ENCODE assay signal across 15 mouse cellular contexts in the genomic region with DNA sequence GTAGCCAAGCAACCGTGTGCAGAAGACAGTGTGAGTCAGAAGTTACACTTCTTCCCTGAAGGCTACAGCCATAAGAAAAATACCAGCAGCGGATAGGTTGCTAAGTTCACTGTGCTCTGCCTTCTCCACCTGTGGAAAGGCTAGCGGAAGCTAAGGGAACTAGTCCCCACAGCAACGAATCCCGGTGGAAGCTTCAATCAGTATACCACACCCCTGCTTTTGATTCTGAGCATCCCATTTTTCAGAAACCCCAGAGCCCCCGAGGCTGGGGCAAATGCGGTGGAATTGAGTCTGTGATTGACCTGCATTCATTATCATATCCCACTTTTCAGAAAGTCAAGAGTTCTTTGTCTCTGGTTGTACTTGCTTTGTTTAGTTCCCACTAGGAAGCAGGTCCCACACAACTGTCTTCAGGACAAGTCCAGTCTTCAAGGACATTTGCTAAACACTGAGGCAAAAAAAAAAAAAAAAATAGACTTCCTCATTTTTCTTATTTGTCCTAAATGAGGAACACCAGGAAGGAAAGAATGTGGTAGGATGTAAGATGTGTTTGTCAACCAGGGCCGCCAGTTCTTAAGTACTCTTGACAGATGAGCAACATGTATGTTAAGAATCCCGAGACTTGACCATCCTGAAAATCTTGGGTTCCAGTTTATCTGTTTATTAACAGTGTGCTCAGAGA.
DNase-seq lines count a peak whose midpoint lies in the region; ATAC-seq and TF ChIP-seq lines count a peak whose summit lies in the region.
"Had no signal": no experiment of that assay in that cellular context is flagged by ENCODE, and none has a peak within 500 bp of the region (broad histone marks: within the 10 kb centered on the region; RNA-seq: fewer than 3 reads in every experiment).

No protein-coding gene starts in this region.

- no peak for ATAC-seq in heart, postnatal 0 days (ENCODE audit: insufficient read depth, low read depth)
- ATAC-seq in liver, embryonic 13.5 days (ENCODE audit: low read depth): no peak
- no peak for ATAC-seq in CD4-positive, CD25-positive, alpha-beta regulatory T cell, adult 4 months

- intact Hi-C loops in heart, postnatal 25 days (cut with DNase I): no loop called here

- no peaks in the 10 kb centered on the region for H3K9me3 ChIP-seq in heart, postnatal 0 days (replicated peaks; ENCODE audit: control insufficient read depth, low read length)
- H3K9me3 ChIP-seq in liver, embryonic 13.5 days (replicated peaks): no peaks in the 10 kb centered on the region

- H3K4me3 ChIP-seq in heart, postnatal 0 days (ENCODE audit: low read depth, low read length): no peak overlapping the region
- H3K4me3 ChIP-seq in liver, embryonic 13.5 days (replicated peaks): no peak overlapping the region

- no peak for TF ChIP-seq EP300 in heart, postnatal 0 days (IDR thresholded peaks at IDR 0.05; ENCODE audit: low read depth)

- DNase-seq in heart, postnatal 0 days (ENCODE audit: low spot score): no peak
- no peak for DNase-seq in heart, postnatal 25 days (ENCODE audit: low spot score)
- DNase-seq in 3T3-L1 (ENCODE audit: low read depth, low spot score): peak; percentile 44
- DNase-seq in 416B (ENCODE audit: low read depth): peak; percentile 40
- DNase-seq in liver, embryonic 13.5 days: no peak
- DNase-seq in frontal cortex, postnatal 14 days (ENCODE audit: low spot score in 2 of 2): no peak
- DNase-seq in spleen, postnatal 36 days (ENCODE audit: low spot score in 2 of 2): no peak
- DNase-seq: cerebellum, adult 11 months; cerebellum, postnatal 25 days; layer of hippocampus, postnatal 36 days; midbrain, embryonic 14.5 days had no signal

- peak overlapping the region; percentile 57 for H3K27ac ChIP-seq in heart, postnatal 0 days (ENCODE audit: low read depth)
- H3K27ac ChIP-seq in liver, embryonic 13.5 days: peak overlapping the region; percentile 25; the same call in 1 of the 2 replicates
- H3K27ac ChIP-seq: hindbrain, embryonic 14.5 days; macrophage had no signal

- no peak for TF ChIP-seq CTCF in heart, postnatal 0 days (IDR thresholded peaks at IDR 0.05; ENCODE audit: low read depth)

- no peak overlapping the region for H3K9ac ChIP-seq in heart, postnatal 0 days (replicated peaks; ENCODE audit: low read depth, low read length)
- H3K9ac ChIP-seq in liver, embryonic 13.5 days: no peak overlapping the region
- H3K9ac ChIP-seq: hindbrain, embryonic 14.5 days had no signal

- 80% methylated on average over 9 of the region's 9 CpGs for WGBS in heart, postnatal 0 days
- WGBS in liver, embryonic 13.5 days (ENCODE audit: insufficient replicate concordance): 60% methylated on average over 9 of the region's 9 CpGs

- H3K4me2 ChIP-seq in heart, postnatal 0 days (ENCODE audit: low read depth, low read length): no peak overlapping the region
- no peak overlapping the region for H3K4me2 ChIP-seq in liver, embryonic 13.5 days
- H3K4me2 ChIP-seq: hindbrain, embryonic 14.5 days had no signal

- peaks cover 70% of the 10 kb centered on the region for H3K4me1 ChIP-seq in heart, postnatal 0 days (ENCODE audit: control insufficient read depth, insufficient read depth)
- peaks cover 62% of the 10 kb centered on the region for H3K4me1 ChIP-seq in liver, embryonic 13.5 days (replicated peaks)

- no peaks in the 10 kb centered on the region for H3K27me3 ChIP-seq in heart, postnatal 0 days (ENCODE audit: control insufficient read depth, insufficient read depth, low read length)
- no peaks in the 10 kb centered on the region for H3K27me3 ChIP-seq in liver, embryonic 13.5 days
- H3K27me3 ChIP-seq: Patski had no signal

- H3K36me3 ChIP-seq in heart, postnatal 0 days (replicated peaks; ENCODE audit: control insufficient read depth, insufficient read depth, low read length): no peaks in the 10 kb centered on the region
- H3K36me3 ChIP-seq in liver, embryonic 13.5 days: no peaks in the 10 kb centered on the region

Comparison
In these comparisons a context has a peak if more than half of its experiments do, and no peak if none do; other contexts are left out.
1. DNase-seq: peak in 3T3-L1 (single experiment) and 416B (single experiment); none in heart, postnatal 0 days (single experiment), heart, postnatal 25 days (single experiment), liver, embryonic 13.5 days (single experiment), frontal cortex, postnatal 14 days (0 of 2) and spleen, postnatal 36 days (0 of 2).